Mouse (Mus musculus) small intestine, adult 2 months (tissue): ENCODE results near the gene Itgb1bp1. TPM values are rescaled to one million over a fixed set of nuclear protein-coding genes. Genes with fewer than 3 reads are reported as not detected.
A peak's percentile ranks its signal among the peaks of the same experiment; 100 is the strongest.

Experiments
- H3K27ac ChIP-seq: fragments of 200-500 bp; 2 replicates; pipeline ENCODE4 v1.5.1; 2012; ENCODE audit warnings: low read depth, low read length, control low read depth, inconsistent platforms; ENCODE audit not compliant: insufficient read depth
- H3K27me3 ChIP-seq: fragments of 200-500 bp; 2 replicates; pipeline ENCODE4 v1.6.1; 2012; ENCODE audit warnings: mild to moderate bottlenecking, moderate library complexity, low read length, inconsistent platforms; ENCODE audit not compliant: control insufficient read depth, insufficient read depth
- H3K36me3 ChIP-seq: fragments of 200-500 bp; 2 replicates; pipeline ENCODE4 v1.6.1; 2012; ENCODE audit warnings: mild to moderate bottlenecking, low read length, control low read depth, inconsistent platforms; ENCODE audit not compliant: control insufficient read depth, insufficient read depth
- H3K4me1 ChIP-seq: fragments of 200-500 bp; 2 replicates; pipeline ENCODE4 v1.6.1; 2012; ENCODE audit warnings: low read length, inconsistent platforms, mixed read lengths; ENCODE audit not compliant: control insufficient read depth, insufficient read depth, insufficient read length
- H3K4me3 ChIP-seq: fragments of 200-500 bp; 2 replicates; pipeline ENCODE4 v1.5.1; 2012; ENCODE audit warnings: low read depth, mild to moderate bottlenecking, control low read depth, inconsistent platforms, low read length, moderate library complexity
- CTCF ChIP-seq: fragments of 200-500 bp; IDR thresholded peaks from 2 replicates; pipeline ENCODE4 v1.5.1; 2012; ENCODE audit warnings: low read depth, mild to moderate bottlenecking, control low read depth, inconsistent platforms, low read length, moderate library complexity, mixed read lengths; ENCODE audit not compliant: insufficient replicate concordance, insufficient read length; ENCODE audit errors: extremely low read depth
- POLR2A ChIP-seq: fragments of 200-500 bp; IDR thresholded peaks from 2 replicates; pipeline ENCODE4 v1.6.1; 2012; ENCODE audit warnings: low read depth, mild to moderate bottlenecking, control low read depth, inconsistent platforms, low read length, moderate library complexity
- WGBS: fragments of 180-500 bp; shearing (Covaris S2); methylation state at CpG from one replicate; pipeline ENCODE4 v1.1.7; 2018; 5-methylcytosine and 5-hydroxymethylcytosine counted together
- polyA plus RNA-seq: library from polyadenylated mRNA; depleted of rRNA; stranded (reverse); fragments of >200 nt; gene quantifications from 2 replicates; pipeline ENCODE4 v1.2.3, GENCODE M21; 2012

The Itgb1bp1 gene
- polyA plus RNA-seq, 1 experiment: 3.7 TPM

GRCm38 (mm10) chr12:21318143-21318895, 32.2 kb upstream of the Itgb1bp1 start:
- no peak overlapping the region for H3K27ac ChIP-seq
- TF ChIP-seq CTCF: peak; percentile 83; the same call in 1 of the 2 replicates
- no peak for TF ChIP-seq POLR2A
- H3K36me3 ChIP-seq: peaks cover 30% of the 10 kb centered on the region
- WGBS: 84% methylated on average over 12 of the region's 12 CpGs
- no peak overlapping the region for H3K4me3 ChIP-seq
- H3K4me1 ChIP-seq: peaks cover 2% of the 10 kb centered on the region; the same call in 1 of the 2 replicates
- H3K27me3 ChIP-seq: no peaks in the 10 kb centered on the region

GRCm38 (mm10) chr12:21316869-21317265, 30.8 kb upstream of the Itgb1bp1 start:
- H3K27me3 ChIP-seq: no peaks in the 10 kb centered on the region
- no peak overlapping the region; the same call in 1 of the 2 replicates for H3K4me3 ChIP-seq
- WGBS: 9% methylated on average over 7 of the region's 7 CpGs
- H3K27ac ChIP-seq: peak overlapping the region; percentile 99
- peaks cover 2% of the 10 kb centered on the region; the same call in 1 of the 2 replicates for H3K4me1 ChIP-seq
- TF ChIP-seq POLR2A: no peak
- TF ChIP-seq CTCF: no peak
- H3K36me3 ChIP-seq: peaks cover 28% of the 10 kb centered on the region

GRCm38 (mm10) chr12:21315923-21316868, 30.1 kb upstream of the Itgb1bp1 start, which contains the start of gene Iah1:
Gene Iah1 (plus strand): TSS chr12:21316389.
- 2% methylated on average over 59 of the region's 59 CpGs for WGBS
- Histone ChIP-seq H3K27me3 (no peaks in the 10 kb centered on the region), H3K27ac (peak within 1 kb of the TSS; percentile 99), H3K4me1 (peaks cover 2% of the 10 kb centered on the region; the same call in 1 of the 2 replicates), H3K4me3 (peak within 1 kb of the TSS; percentile 99), H3K36me3 (peaks cover 27% of the 10 kb centered on the region)
- TF ChIP-seq CTCF (no peak), POLR2A (peak; percentile 68)

GRCm38 (mm10) chr12:21312201-21312600, 26.1 kb upstream of the Itgb1bp1 start:
- peaks cover 55% of the 10 kb centered on the region for H3K36me3 ChIP-seq
- no peak overlapping the region for H3K4me3 ChIP-seq
- 87% methylated on average over 5 of the region's 5 CpGs for WGBS
- no peak overlapping the region for H3K27ac ChIP-seq
- TF ChIP-seq POLR2A (no peak), CTCF (no peak)
- H3K27me3 ChIP-seq: no peaks in the 10 kb centered on the region
- peaks cover 2% of the 10 kb centered on the region; the same call in 1 of the 2 replicates for H3K4me1 ChIP-seq

- 96% methylated on average over 4 of the region's 4 CpGs for WGBS
- no peak for TF ChIP-seq POLR2A
- no peak for TF ChIP-seq CTCF
- H3K4me1 ChIP-seq: no peaks in the 10 kb centered on the region
- peaks cover 74% of the 10 kb centered on the region for H3K36me3 ChIP-seq
- H3K4me3 ChIP-seq: no peak overlapping the region
- no peaks in the 10 kb centered on the region for H3K27me3 ChIP-seq
- H3K27ac ChIP-seq: no peak overlapping the region
Observed at GRCm38 (mm10) chr12:21306721-21307120, 20.6 kb upstream of the Itgb1bp1 start.

GRCm38 (mm10) chr12:21305741-21306140, 19.7 kb upstream of the Itgb1bp1 start:
- no peaks in the 10 kb centered on the region for H3K27me3 ChIP-seq
- TF ChIP-seq CTCF (no peak), POLR2A (no peak)
- H3K4me3 ChIP-seq: no peak overlapping the region
- no peak overlapping the region for H3K27ac ChIP-seq
- WGBS: 94% methylated on average over 4 of the region's 4 CpGs
- no peaks in the 10 kb centered on the region for H3K4me1 ChIP-seq
- peaks cover 75% of the 10 kb centered on the region for H3K36me3 ChIP-seq
